In genomic region chr4:133378236-133379045, GRCm38 (mm10) we compare ENCODE assay signal across 8 mouse cellular contexts. TPM values are rescaled to one million over a fixed set of nuclear protein-coding genes. Genes with fewer than 3 reads are reported as not detected.
DNase-seq lines count a peak whose midpoint lies in the region; ATAC-seq and TF ChIP-seq lines count a peak whose summit lies in the region.

No protein-coding gene starts in this region.

- WGBS in cerebellum, adult 2 months: 9% methylated on average over 13 of the region's 13 CpGs
- WGBS in spleen, adult 2 months: 38% methylated on average over 13 of the region's 13 CpGs
- WGBS in embryonic facial prominence, embryonic 14.5 days: 6% methylated on average over 10 of the region's 13 CpGs
- WGBS in hindbrain, embryonic 12.5 days: 12% methylated on average over 13 of the region's 13 CpGs
- 9% methylated on average over 13 of the region's 13 CpGs for WGBS in midbrain, embryonic 13.5 days

- H3K4me2 ChIP-seq in embryonic facial prominence, embryonic 14.5 days (ENCODE audit: low read depth, low read length): peak overlapping the region; percentile 13; the same call in 1 of the 2 replicates
- peak overlapping the region; percentile 21; the same call in 1 of the 2 replicates for H3K4me2 ChIP-seq in hindbrain, embryonic 12.5 days (replicated peaks)
- H3K4me2 ChIP-seq in midbrain, embryonic 13.5 days (replicated peaks): peak overlapping the region; percentile 25

- H3K9me3 ChIP-seq in embryonic facial prominence, embryonic 14.5 days (ENCODE audit: control insufficient read depth, low read length): no peaks in the 10 kb centered on the region
- no peaks in the 10 kb centered on the region for H3K9me3 ChIP-seq in hindbrain, embryonic 12.5 days (replicated peaks)
- no peaks in the 10 kb centered on the region for H3K9me3 ChIP-seq in midbrain, embryonic 13.5 days

- peak; percentile 54 to 73 for DNase-seq in cerebellum, adult 2 months
- no peak for DNase-seq in cerebellum, postnatal 36 days
- no peak for DNase-seq in spleen, adult 2 months (ENCODE audit: low read depth in 1 of 2, low spot score in 2 of 2)
- DNase-seq in spleen, postnatal 14 days (ENCODE audit: low spot score in 2 of 2): no peak
- DNase-seq in embryonic facial prominence, embryonic 14.5 days (ENCODE audit: low spot score): peak; percentile 84
- DNase-seq in thymus, postnatal 36 days: peak; percentile 51 to 72

- peak overlapping the region; percentile 23 for H3K9ac ChIP-seq in embryonic facial prominence, embryonic 14.5 days (ENCODE audit: low read depth, low read length)
- H3K9ac ChIP-seq in hindbrain, embryonic 12.5 days: peak overlapping the region; percentile 35; the same call in 1 of the 2 replicates
- H3K9ac ChIP-seq in midbrain, embryonic 13.5 days (replicated peaks): peak overlapping the region; percentile 48; the same call in 1 of the 2 replicates

- ATAC-seq in embryonic facial prominence, embryonic 14.5 days (ENCODE audit: low read depth): peak; percentile 90
- ATAC-seq in hindbrain, embryonic 12.5 days (ENCODE audit: low FRiP score): no peak
- peak; percentile 43; the same call in 1 of the 2 replicates for ATAC-seq in midbrain, embryonic 13.5 days

- no peaks in the 10 kb centered on the region; the same call in 1 of the 2 replicates for H3K36me3 ChIP-seq in spleen, adult 2 months (ENCODE audit: control insufficient read depth, insufficient read depth, low read length)
- H3K36me3 ChIP-seq in embryonic facial prominence, embryonic 14.5 days (ENCODE audit: control insufficient read depth, insufficient read depth, low read length): 0 out of 2 replicates have a peak, but pooled peaks cover 9% of the 10 kb centered on the region
- H3K36me3 ChIP-seq in hindbrain, embryonic 12.5 days: no peaks in the 10 kb centered on the region
- 0 out of 2 replicates have a peak, but pooled peaks cover 4% of the 10 kb centered on the region for H3K36me3 ChIP-seq in midbrain, embryonic 13.5 days

- peaks cover 27% of the 10 kb centered on the region for H3K4me1 ChIP-seq in cerebellum, adult 2 months (ENCODE audit: control insufficient read depth, insufficient read depth, low read length)
- peaks cover 3% of the 10 kb centered on the region; the same call in 1 of the 2 replicates for H3K4me1 ChIP-seq in spleen, adult 2 months (ENCODE audit: control insufficient read depth, insufficient read depth, insufficient read length)
- H3K4me1 ChIP-seq in embryonic facial prominence, embryonic 14.5 days (ENCODE audit: control insufficient read depth, insufficient read depth, low read length): peaks cover 49% of the 10 kb centered on the region
- peaks cover 49% of the 10 kb centered on the region for H3K4me1 ChIP-seq in hindbrain, embryonic 12.5 days
- H3K4me1 ChIP-seq in midbrain, embryonic 13.5 days (replicated peaks): peaks cover 54% of the 10 kb centered on the region

- H3K27me3 ChIP-seq in cerebellum, adult 2 months (ENCODE audit: control insufficient read depth, insufficient read depth, low read length): no peaks in the 10 kb centered on the region
- no peaks in the 10 kb centered on the region for H3K27me3 ChIP-seq in spleen, adult 2 months (ENCODE audit: control insufficient read depth, insufficient read depth, low read length)
- H3K27me3 ChIP-seq in embryonic facial prominence, embryonic 14.5 days (replicated peaks; ENCODE audit: control insufficient read depth, insufficient read depth, low read length): no peaks in the 10 kb centered on the region
- no peaks in the 10 kb centered on the region for H3K27me3 ChIP-seq in hindbrain, embryonic 12.5 days
- H3K27me3 ChIP-seq in midbrain, embryonic 13.5 days: no peaks in the 10 kb centered on the region

- TF ChIP-seq CTCF in cerebellum, adult 2 months (IDR thresholded peaks at IDR 0.05; ENCODE audit: borderline replicate concordance, insufficient read depth, low read depth, low read length): no peak
- no peak for TF ChIP-seq CTCF in spleen, adult 2 months (IDR thresholded peaks at IDR 0.05; ENCODE audit: extremely low read depth, insufficient read depth, insufficient read length, insufficient replicate concordance)

- no peak overlapping the region for H3K4me3 ChIP-seq in cerebellum, adult 2 months (replicated peaks; ENCODE audit: insufficient read depth, low read depth, low read length)
- H3K4me3 ChIP-seq in spleen, adult 2 months (ENCODE audit: extremely low read depth, insufficient read depth, insufficient read length): no peak overlapping the region
- H3K4me3 ChIP-seq in embryonic facial prominence, embryonic 14.5 days (ENCODE audit: low read depth, low read length): no peak overlapping the region
- H3K4me3 ChIP-seq in hindbrain, embryonic 12.5 days: no peak overlapping the region
- no peak overlapping the region for H3K4me3 ChIP-seq in midbrain, embryonic 13.5 days (replicated peaks)

- TF ChIP-seq POLR2A in cerebellum, adult 2 months (IDR thresholded peaks at IDR 0.05; ENCODE audit: borderline replicate concordance, insufficient read depth, low read length): no peak
- TF ChIP-seq POLR2A in spleen, adult 2 months (IDR thresholded peaks at IDR 0.05; ENCODE audit: low read depth, low read length): no peak

- peak overlapping the region; percentile 79 for H3K27ac ChIP-seq in cerebellum, adult 2 months (ENCODE audit: insufficient read depth, low read length)
- 0 out of 2 replicates have a peak overlapping the region, but pooled peaks have one; percentile 3 for H3K27ac ChIP-seq in spleen, adult 2 months (ENCODE audit: insufficient read depth, low read length)
- peak overlapping the region; percentile 83 for H3K27ac ChIP-seq in embryonic facial prominence, embryonic 14.5 days (replicated peaks; ENCODE audit: low read depth, low read length)
- peak overlapping the region; percentile 64 for H3K27ac ChIP-seq in hindbrain, embryonic 12.5 days
- peak overlapping the region; percentile 51; the same call in 1 of the 2 replicates for H3K27ac ChIP-seq in midbrain, embryonic 13.5 days

RNA-seq across cellular contexts. Expression of gene Slc9a1, which starts 8.9 kb away (rescaled TPM):
- 47.6 and 49.5 TPM in 2 replicates for polyA plus RNA-seq in cerebellum, adult 2 months (2012; rRNA removed)
- 39.4 and 46.9 TPM in 2 replicates for polyA plus RNA-seq in spleen, adult 2 months (2012; rRNA removed)
- polyA plus RNA-seq in embryonic facial prominence, embryonic 14.5 days (2014; fragmentation: Nextera tagmentation; extraction: Ambion mirVana): 9.2 and 11.0 TPM in 2 replicates
- 8.4 and 9.5 TPM in 2 replicates for polyA plus RNA-seq in hindbrain, embryonic 12.5 days (2016; fragmentation: Nextera tagmentation; extraction: Ambion mirVana)
- polyA plus RNA-seq in midbrain, embryonic 13.5 days (2015; fragmentation: Nextera tagmentation; extraction: Ambion mirVana): 6.8 and 7.9 TPM in 2 replicates

RNA-seq across cellular contexts. Expression of gene Wdtc1, which starts 25.2 kb away (rescaled TPM):
- polyA plus RNA-seq in cerebellum, adult 2 months (2012; rRNA removed): 46.3 and 46.6 TPM in 2 replicates
- 33.0 and 33.3 TPM in 2 replicates for polyA plus RNA-seq in spleen, adult 2 months (2012; rRNA removed)
- polyA plus RNA-seq in embryonic facial prominence, embryonic 14.5 days (2014; fragmentation: Nextera tagmentation; extraction: Ambion mirVana): 17.4 and 17.6 TPM in 2 replicates
- polyA plus RNA-seq in hindbrain, embryonic 12.5 days (2016; fragmentation: Nextera tagmentation; extraction: Ambion mirVana): 25.5 and 27.8 TPM in 2 replicates
- 18.2 and 21.8 TPM in 2 replicates for polyA plus RNA-seq in midbrain, embryonic 13.5 days (2015; fragmentation: Nextera tagmentation; extraction: Ambion mirVana)

Comparison
In these comparisons a context has a peak if more than half of its experiments do, and no peak if none do; other contexts are left out.
1. DNase-seq: peak in cerebellum, adult 2 months (2 of 2), embryonic facial prominence, embryonic 14.5 days (single experiment) and thymus, postnatal 36 days (2 of 2); none in cerebellum, postnatal 36 days (0 of 2), spleen, adult 2 months (0 of 2) and spleen, postnatal 14 days (0 of 2).
2. H3K27ac ChIP-seq: peak in every context shown above with its lines; median percentile 83 in embryonic facial prominence, embryonic 14.5 days; 79 in cerebellum, adult 2 months; 64 in hindbrain, embryonic 12.5 days; 51 in midbrain, embryonic 13.5 days; 3 in spleen, adult 2 months.
3. Peak in every context shown above with its lines, with median percentiles within 50 percentile points of each other: H3K4me2 ChIP-seq and H3K9ac ChIP-seq.